Mouse (Mus musculus) embryonic fibroblast, embryonic 13.5 days (primary cell): ENCODE results near the gene AL607142.1.

Experiments
- CTCF ChIP-seq: IDR thresholded peaks from 2 replicates; pipeline ENCODE4 v1.5.1; 2011; ENCODE audit warnings: mild to moderate bottlenecking, control low read depth, low read length, moderate library complexity, borderline replicate concordance; ENCODE audit not compliant: insufficient read depth
- POLR2A ChIP-seq: IDR thresholded peaks from 2 replicates; pipeline ENCODE4 v1.6.1; 2011; ENCODE audit warnings: low read depth, mild to moderate bottlenecking, control low read depth, low read length, moderate library complexity

DNA sequence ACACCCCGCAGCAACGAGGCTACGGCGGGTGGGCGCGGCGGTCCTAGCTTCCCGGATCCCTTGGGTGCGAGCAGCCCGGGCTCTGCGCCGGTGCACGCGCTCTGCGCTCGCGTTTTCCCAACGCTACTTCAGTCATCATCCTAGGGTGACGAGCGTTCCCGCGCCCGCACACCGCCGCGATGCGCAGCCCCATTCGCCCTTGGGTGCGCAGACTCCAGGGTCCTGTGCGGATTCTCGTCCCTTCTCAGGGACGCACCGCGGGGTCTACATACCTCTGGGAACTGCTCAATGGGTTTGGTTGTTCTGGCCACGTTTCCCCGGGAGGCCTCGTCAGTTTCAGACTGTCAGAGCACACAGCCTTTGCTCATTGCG lies 31.8 kb upstream of the AL607142.1 start:
- TF ChIP-seq CTCF (no peak), POLR2A (no peak)
